Mouse (Mus musculus) thymus, postnatal 14 days (tissue): ENCODE data around the gene Lfng.

Experiments
- DNase-seq: peaks from one replicate; pipeline ENCODE4 v3.0.0; 2021

The Lfng gene

DNA sequence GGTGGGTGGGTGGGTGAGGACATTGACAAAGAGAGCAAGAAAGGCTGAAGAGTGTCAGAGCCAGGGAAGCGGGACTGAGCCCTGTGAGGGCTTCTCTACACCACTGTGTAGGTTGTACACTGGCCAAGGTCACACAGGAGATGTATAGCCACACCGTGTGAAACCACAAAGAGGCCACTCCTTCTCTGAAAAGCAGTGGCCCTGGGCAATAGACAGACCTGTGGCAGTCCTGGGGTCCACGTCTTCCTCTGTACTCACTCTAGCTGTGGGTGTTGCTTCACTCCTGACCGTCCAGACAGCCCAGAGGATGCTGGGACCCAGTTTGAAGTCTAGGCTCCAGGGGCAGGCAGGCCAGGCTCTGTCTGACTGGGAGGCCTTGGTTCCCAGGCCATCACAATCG is 12.3 kb upstream of the Lfng start:
- DNase-seq: no peak

DNA sequence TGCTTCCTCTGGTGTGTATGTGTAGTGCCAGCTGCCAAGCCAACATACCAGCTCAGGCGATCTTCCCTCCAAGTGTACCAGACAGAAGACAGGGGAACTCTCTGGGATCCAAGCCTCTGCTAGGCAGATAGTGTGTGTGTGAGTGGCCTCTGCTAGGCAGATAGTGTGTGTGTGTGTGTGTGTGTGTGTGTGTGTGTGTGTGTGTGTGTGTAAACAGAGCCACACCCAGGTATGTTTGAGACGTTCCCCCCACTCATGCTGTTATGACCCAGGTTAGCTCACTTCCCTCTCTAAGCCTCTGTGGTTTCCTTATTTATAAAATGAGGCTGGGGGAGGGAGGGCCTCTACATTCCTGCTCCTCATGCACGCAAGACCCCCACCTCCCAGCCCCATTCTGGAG is 10.7 kb upstream of the Lfng start:
- no peak for DNase-seq

DNA sequence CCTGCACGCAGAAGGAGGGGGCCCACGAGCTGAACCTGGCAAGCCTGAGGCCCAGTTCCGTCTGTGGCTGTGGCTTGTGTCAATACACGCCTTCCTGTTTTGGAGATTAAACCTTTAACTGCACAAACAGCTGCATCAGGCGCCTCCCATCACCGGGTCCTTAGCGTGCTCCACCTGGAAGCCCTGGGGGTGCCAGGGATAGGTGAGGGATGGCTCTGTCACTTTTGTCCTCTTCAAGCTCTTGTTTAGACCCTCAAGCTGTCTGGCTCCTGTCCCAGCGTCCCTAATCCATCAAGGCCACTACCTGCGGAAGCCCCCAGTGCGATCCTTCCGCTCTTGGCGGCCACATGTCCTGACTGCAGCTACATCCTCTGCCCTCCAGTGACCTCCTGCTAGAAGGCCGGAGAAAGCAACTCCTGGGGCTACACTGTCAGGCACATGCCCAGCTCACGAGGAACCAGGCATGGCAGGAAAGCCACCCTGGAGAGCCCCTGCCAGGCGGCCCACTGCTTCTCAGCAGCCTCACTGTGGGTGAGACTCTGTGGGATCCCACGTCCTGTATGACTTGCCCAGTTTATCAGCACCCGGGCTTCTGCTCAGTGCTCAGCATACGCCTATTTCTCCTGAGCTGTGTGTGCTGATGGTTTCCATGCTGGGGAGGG is 10.1 kb upstream of the Lfng start:
- peak; percentile 80 for DNase-seq

DNA sequence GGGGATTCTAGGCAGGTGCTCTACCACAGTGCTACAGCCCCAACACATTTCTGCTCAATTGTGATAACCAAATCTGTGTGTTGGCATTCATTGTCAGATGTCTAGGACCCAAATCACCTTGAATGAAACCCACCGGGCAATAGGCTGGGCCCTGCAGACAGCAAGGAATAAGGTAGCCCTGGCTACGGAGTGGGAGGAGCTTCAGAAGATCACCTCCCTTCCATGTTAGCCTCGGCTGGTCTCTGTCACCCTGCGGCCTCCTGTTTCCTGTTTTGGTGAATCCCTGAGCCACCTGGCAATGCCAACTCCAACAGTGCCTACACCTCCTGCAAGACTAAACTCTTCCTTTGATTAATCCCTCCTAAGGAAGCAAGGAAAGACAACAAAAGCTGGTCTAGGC is 9.3 kb upstream of the Lfng start:
- no peak for DNase-seq

DNA sequence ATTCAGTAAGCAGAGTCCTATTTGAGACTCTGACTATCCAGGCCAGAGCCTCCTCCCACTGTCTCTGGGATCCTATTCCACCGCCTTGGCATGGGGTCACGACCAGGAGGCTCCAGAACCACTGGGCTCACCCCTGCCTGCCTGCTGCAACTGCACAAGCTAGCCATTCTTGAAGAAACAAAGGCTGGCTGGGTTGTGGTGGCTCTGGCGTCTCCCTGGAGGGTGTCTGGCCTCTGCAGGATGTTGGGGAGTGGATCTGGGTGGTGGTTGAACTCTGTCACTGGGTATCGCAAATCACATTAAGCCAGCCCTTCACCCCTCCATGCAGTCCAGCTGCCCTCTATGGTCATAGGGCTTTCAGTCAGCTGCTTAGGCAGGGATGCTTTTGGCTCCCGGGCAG is 7.2 kb upstream of the Lfng start:
- DNase-seq: no peak

DNA sequence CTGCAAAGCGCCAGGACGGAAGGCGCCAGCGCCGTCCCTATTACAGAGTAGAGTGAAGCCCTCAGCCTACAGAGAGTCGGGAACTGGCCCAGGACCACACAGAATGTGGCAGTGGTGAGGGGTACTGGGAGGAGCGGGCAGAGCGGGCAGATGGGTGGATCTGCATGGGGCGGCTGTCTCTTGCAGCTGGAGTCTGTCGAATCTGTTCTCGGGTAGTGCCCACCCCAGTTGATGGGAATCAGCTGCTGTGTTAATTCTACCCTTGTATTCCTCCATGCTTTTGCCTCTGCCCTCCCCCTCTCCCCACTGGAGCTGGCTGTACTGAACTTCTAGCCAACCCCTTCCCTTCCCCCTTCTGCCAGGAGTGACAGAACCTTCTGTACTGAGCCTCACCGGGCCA is 5.4 kb upstream of the Lfng start:
- no peak for DNase-seq

DNA sequence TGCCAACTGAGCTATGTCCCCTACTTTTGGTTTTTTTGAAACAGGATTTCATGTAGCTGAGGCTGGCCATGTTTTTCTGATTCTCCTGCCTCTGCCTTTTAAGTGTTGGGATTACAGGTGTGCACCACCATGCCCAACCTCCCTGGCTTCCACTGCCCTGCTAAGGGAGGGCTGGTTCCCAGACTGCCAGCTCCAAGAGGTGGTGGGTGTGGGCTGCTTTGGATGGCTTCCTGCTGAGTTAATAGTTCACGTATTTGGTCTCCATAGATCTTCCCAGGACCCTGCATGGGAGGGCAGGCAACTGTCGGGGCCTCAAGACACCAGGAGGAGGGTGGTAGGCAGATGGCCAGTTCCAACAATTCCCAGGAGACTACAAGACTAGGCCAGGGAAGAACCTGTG is 4.6 kb upstream of the Lfng start:
- DNase-seq: no peak

DNA sequence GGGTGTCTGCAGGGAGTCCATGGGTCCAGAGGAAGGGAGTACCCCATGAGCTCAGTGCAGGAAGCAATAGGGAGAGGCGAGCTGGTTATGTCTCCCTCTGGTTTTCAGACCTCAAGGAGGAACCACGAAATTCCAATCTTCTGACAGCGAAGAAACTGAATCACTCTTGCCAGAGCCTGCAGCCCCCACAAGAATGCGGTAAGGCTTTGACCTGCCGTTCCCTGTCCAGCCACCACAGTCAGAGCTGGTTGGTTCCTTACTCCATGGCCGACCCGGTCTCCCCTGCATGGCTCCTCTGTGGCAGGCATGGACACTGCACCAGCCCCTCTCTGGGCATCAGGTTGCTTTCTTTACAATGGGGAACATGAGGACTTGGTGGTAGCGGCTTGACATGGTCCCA is 2.7 kb upstream of the Lfng start:
- DNase-seq: no peak

DNA sequence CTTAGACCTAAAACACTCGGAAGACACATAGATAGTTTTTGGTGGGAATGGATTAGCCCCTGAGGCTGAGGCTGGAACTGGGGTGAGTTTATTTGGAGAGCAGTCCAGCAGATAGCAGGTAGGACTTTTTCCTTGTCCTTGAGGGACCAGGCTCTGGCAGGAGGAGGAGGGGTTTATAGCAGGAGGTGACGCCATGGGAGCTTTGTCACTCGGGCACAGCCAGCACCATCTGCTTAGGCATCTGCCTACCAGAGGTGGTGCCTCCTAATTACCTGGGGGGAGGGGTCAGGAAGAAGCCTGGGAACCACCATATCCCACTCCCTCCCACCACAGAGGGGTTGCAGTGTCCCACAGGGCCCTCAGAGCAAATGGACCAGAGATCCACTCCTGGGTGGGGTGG is 1.9 kb upstream of the Lfng start:
- DNase-seq: no peak

DNA sequence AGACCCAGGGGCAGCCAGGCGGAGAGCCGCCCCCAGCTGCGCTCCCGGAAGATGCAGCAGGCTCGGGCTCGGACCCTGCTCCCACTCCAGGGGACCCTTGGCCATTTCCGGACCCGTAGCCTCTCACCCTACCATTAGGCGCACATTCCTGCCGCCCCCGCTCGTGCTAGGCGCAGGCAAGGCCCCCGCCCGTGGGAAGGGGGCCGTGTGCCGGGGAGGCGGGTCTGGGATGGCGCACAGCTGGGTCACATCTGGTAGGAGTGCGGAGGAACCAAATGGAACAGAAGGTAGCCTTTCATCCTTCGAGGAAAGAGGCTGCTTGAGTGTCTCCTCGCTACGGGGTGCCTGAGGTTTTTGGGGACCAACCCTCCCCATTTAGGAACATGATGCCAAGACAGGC is 734 bp upstream of the Lfng start:
- DNase-seq: no peak

DNA sequence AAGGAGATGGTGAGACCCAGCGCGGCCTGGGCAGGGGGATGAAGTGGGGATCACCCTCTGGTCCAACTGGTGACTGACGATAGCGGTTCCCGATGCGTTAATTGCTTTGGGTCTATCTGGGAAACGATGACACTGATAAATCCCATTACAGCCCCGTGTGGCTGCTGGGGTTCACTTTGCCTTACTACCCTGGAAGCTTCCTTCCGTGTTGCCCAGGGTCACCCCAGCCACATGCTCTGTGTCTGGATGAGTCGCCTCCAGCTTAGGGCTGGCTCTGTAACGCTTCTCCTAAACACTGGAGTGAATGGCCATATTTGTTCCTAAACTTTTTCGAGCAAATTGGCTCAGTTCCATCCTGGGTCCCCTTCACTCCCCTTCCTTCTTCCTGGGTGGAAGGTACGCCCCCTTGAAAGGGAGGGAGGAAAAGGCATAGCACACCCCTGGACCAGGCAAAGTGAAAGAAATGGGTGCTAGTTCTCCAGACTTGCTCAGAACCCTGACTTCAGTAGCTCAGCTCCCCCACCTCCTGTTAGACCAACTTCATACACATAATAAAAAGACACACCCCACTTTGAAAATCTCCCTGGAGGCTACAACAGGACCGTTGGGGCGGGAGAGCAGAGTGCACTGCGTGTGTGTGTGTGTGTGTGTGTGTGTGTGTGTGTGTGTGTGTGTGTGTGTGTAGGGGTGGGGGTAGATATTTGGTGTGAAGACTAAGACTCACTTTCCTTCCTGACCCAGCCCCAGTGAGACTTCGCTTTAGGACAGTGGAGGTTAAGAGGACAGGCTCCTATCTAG is 915 bp downstream of the Lfng start:
- DNase-seq: no peak

DNA sequence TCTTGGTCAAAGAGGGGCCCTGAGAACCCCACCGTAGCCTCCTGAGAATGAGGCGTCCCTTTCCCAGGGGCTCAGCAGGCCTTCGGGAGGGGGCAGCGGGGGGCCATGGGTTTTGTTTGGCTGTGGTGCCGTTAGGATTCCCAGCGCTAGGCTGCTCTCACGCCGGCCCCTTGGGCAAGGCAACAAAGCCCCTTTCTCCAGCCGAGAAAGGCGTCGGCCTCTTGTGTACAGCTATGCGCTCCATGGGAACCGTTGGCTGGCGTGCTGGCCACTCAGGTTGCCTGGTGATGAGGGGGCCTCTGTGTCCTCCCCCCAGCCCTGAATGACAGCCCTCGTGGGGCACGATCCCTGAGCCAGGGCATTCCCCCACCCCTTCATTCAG is 1.5 kb downstream of the Lfng start:
- DNase-seq: no peak

DNA sequence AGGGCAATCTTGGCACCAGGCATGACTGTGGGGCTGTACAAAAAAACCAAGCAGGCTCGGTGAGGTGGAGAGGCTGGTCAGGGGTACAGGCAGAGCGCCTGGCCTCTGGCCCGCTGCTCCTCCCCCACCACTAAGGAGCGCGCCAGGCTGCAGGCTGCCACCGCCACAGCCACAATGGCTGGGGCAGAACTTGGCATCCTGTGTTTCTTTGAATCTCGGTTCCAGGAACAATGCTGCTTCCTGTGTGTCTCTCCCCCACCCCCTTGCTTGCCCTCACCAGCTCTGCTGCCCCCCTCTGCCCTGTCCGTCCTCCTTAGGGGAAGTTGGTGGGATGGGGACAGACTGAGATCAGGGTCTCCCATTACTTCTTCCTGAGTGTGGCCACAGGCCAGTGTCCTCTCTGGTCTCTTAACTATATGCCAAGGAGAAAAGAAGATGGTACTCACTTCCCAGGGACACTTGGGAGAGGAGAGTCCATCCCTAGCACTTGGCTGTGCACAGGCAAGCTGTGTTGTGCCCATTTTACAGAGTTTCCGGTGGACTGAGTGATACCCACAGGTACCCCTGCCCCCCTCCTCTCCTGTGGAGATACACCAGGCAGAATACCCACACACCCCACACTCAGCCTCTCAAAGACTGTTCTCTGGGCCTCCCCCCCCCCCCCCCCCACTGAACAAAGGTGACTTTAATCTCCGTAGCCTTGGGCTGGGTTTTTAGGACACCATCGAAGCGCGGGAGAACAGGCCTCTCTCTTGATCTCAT is 2.6 kb downstream of the Lfng start:
- DNase-seq: peak; percentile 64

DNA sequence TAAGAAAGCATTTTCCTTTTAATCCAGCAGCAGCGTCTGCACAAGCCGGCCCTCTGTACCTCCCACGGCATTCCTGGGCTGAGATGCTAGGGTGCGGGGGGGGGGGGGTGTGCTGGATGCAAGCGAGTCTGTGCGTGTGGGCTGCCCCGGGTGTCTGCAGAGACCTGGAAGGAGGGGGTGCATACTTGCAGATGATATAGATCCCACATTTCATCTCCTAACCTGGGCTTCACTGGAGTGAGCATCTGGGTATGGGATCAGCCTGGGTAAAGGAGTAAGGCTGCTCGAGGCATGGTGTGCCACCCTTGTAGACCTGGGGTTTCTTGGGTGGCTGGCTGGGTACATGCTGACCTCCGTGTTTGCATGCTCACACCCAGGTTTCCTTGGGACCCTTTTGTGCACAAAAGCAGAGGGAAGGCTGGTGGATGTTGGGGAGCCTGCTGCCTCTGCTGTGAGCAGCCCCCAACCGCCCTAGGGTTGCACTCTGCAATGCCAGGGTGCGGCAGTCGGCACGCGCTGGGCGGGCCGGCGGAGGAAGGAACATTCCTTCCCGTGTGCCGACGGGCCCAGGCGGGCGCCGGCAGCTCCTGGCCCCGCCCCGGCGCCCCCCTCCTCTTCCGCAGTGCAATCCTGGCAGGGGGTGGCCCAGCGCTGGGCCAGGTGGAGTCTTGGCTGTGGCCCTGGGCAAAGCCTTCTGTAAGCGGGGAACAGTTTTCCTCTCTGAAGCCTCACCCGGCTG is 3.3 kb downstream of the Lfng start:
- DNase-seq: peak; percentile 65

DNA sequence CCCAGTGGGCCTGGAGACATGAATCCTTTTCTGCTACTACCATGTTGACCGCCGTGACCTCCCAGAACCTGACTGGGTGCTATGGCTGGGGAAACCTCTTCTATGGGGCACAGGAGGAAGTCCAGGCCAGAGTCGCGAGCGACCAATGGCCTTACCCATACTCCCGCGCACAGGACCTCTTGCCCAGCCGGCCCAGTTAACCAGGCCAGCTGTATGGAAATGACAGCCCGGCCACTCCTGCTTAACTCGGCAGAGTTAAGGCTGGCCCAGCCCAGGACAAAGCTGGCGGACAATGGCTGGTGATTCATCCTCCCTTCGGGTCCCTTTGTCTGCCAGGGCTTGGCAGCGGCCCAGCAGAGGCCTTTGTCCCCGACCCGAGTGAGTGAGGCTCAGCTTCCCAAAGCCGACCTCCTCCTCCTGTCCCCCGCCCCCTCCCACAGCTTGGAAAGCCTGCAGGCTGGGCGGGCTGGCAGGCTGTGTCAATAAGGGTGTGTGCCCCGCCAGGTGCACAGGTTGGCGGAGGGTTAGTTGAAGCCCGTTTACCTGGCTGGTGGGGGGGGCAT is 4.0 kb downstream of the Lfng start:
- DNase-seq: peak; percentile 28

DNA sequence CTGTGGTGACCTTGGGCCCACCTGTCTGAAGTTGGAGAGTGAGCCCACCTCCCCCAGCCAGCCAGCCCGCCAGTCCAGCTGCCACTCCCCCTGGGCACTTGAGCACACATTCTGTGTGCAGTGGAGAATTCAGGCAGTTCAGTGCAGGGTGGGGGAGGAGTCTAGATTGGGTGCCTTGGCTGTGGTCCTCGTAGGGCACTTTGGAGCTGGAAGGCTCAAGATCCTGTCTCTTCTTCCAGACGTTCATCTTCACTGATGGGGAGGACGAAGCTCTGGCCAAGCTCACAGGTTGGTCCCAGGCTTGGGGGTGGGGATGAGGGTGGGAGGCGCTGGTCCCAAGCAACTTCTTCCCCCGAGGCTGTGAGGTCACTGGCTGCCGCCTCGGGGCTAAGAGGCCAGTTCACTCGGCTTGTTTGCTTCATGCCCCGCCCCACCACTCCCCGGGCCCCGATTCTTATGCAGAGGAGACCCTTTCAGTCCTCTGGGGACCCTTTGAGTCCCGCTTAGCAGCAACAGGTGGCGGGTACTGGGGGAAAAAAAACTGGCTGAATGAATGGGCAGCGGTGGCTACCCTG is 4.6 kb downstream of the Lfng start:
- DNase-seq: peak; percentile 6

DNA sequence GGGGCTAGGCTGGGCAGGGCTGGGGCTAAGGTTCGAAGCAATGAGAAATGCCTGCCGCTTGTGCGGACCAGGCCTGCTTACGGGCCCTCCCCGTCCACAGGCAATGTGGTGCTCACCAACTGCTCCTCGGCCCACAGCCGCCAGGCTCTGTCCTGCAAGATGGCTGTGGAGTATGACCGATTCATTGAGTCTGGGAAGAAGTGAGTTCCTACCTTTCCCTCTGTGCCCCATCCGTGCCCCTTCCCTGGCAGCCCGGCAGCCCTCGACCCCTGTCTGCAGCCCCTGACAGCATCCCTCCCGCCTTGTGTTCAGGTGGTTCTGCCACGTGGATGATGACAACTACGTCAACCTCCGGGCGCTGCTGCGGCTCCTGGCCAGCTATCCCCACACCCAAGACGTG is 5.1 kb downstream of the Lfng start:
- no peak for DNase-seq

DNA sequence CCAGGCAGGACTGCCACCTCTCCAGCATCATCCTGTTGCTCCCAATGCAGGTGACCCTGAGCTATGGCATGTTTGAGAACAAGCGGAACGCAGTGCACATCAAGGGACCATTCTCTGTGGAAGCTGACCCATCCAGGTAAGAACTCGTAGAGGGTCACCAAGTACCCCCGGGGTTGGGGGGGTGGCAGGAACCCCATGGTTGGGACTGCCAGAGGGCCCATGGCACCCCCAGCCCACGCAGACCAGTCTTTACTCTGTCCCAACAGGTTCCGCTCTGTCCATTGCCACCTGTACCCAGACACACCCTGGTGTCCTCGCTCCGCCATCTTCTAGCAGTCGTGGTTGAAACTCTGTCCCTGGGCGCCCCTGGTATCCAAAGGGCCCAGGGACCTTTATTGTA is 7.0 kb downstream of the Lfng start:
- DNase-seq: no peak

DNA sequence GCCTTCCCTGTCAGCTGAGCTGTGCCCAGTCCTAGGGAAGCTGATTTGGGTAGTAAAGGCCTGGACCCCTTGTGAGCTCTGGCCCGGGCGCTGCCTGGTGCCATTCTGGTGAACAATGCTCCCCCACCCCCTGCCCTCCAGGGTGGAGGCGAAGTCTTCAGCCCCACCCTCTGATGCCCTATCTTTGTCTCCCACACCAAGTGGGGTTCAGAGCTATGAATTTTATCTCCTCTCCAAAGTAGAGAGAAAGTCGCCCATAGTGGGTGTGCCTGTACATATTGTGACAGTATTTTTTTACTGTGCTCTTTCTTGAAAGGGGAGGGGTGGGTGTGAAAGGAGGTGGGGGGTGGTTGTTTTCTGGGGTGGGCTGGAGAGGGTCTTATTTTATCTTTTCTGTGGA is 7.7 kb downstream of the Lfng start:
- no peak for DNase-seq

DNA sequence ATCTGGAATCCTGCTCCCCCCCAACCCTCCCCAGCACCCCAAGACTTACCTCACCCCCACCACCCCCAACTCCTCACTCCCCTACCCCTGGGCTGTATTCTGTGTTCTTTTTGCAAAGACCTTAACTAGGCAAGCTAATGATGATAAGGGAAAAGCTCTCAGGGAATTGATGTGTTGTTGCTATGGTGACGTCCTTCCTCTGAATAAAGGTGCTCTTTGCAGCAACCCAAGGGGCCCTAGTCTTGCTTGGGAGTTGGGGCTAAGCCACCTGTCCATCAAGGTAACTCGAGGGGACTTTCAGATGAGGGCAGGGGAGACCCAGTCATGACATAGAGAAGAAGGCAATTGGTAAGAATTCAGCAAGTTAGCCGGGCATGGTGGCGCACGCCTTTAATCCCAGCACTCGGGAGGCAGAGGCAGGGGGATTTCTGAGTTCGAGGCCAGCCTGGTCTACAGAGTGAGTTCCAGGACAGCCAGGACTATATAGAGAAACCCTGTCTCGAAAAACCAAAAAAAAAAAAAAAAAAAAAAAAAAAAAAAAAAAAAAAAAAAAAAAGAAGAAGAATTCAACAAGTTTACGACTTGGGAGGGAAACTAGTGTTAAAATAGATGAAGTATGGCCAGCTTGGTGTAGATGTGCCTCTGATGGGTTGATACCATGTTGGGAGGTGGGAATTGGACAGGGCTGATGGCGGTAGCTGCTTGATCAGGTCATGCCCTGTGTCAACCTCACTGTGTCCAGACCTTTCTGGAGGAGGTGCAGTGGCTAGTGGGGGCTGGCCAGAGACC is 8.4 kb downstream of the Lfng start:
- DNase-seq: peak; percentile 8

DNA sequence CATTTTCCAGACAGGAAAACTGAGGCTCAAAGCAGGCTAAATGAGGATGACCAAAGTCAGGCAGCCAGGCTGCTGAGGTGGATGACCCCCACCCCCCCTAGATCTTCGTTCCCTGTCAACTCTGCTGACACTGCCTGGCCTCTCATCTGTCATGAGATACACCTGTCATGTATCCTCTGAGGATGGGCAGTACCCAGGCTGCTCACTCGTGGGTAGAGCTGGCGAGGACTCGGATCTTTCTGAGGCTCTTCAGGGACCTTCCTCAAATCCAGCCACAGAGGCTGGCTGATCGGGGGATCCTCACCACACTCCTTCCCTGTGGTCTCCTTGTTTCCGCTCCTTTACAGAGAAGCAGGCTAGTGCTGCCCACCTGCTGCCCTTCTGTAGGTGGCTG is 9.0 kb downstream of the Lfng start:
- DNase-seq: peak; percentile 6

DNA sequence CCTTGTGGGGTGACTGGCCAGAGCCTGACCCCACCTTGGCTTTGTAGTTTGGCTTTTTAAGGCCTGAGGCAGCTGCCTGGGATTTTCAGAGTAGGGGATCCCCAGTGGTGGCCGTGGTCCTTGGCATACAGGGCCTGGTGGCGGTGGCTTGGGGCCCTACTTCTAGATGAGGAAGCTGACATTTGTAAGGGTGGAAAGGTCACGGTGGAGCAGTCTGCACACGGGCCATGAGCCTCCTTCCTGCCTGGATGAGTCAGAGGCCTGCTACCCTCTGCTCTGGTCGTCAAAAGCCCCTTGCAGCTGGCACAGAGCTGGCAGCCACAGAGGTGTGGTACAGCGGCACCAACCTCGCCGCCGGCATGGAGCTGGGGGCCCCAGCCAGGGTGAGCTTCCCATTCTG is 9.6 kb downstream of the Lfng start:
- peak; percentile 61 for DNase-seq
